Mouse (Mus musculus): ENCODE measurements around the gene Cldnd2. TPM values are rescaled to one million over a fixed set of nuclear protein-coding genes. Genes with fewer than 3 reads are reported as not detected.

Cldnd2 gene
- polyA plus RNA-seq, 1 experiment from 2014 or later, result not detected

GRCm38 (mm10) chr7:43441071-43441470 is 489 bp downstream of the Cldnd2 start:
- no peak overlapping the region for H3K4me2 ChIP-seq (replicated peaks; ENCODE audit: low read depth, low read length)
- H3K9me3 ChIP-seq (ENCODE audit: control insufficient read depth, low read depth, low read length), result no peaks in the 10 kb centered on the region
- no peak overlapping the region for H3K27ac ChIP-seq (ENCODE audit: low read length)
- no peak overlapping the region for H3K4me3 ChIP-seq (ENCODE audit: low read depth, low read length)
- no peaks in the 10 kb centered on the region for H3K36me3 ChIP-seq (ENCODE audit: control insufficient read depth, insufficient read depth, low read length)
- H3K27me3 ChIP-seq (ENCODE audit: control insufficient read depth, insufficient read depth, low read length), result no peaks in the 10 kb centered on the region
- peaks cover 12% of the 10 kb centered on the region for H3K4me1 ChIP-seq (ENCODE audit: control insufficient read depth, insufficient read depth, low read length)
- H3K9ac ChIP-seq (replicated peaks; ENCODE audit: low read depth, low read length), result no peak overlapping the region
- no peak for ATAC-seq (ENCODE audit: insufficient number of reproducible peaks, insufficient read depth, low FRiP score, low read depth)
- 81% methylated on average over 3 of the region's 3 CpGs for WGBS

GRCm38 (mm10) chr7:43442684-43443083 is 2.1 kb downstream of the Cldnd2 start:
- peak overlapping the region; percentile 95 for H3K27ac ChIP-seq (ENCODE audit: low read length)
- peak overlapping the region; percentile 48 for H3K9ac ChIP-seq (replicated peaks; ENCODE audit: low read depth, low read length)
- H3K9me3 ChIP-seq (ENCODE audit: control insufficient read depth, low read depth, low read length), result no peaks in the 10 kb centered on the region
- no peak for ATAC-seq (ENCODE audit: insufficient number of reproducible peaks, insufficient read depth, low FRiP score, low read depth)
- H3K4me3 ChIP-seq (ENCODE audit: low read depth, low read length), result peak overlapping the region; percentile 53
- WGBS, result 8% methylated on average over 9 of the region's 9 CpGs
- peak overlapping the region; percentile 92 for H3K4me2 ChIP-seq (replicated peaks; ENCODE audit: low read depth, low read length)
- no peaks in the 10 kb centered on the region for H3K36me3 ChIP-seq (ENCODE audit: control insufficient read depth, insufficient read depth, low read length)
- peaks cover 12% of the 10 kb centered on the region for H3K4me1 ChIP-seq (ENCODE audit: control insufficient read depth, insufficient read depth, low read length)
- H3K27me3 ChIP-seq (ENCODE audit: control insufficient read depth, insufficient read depth, low read length), result no peaks in the 10 kb centered on the region

GRCm38 (mm10) chr7:43443126-43443916 is 2.7 kb downstream of the Cldnd2 start:
- Histone ChIP-seq H3K4me3 (ENCODE audit: low read depth, low read length) (peak overlapping the region; percentile 53), H3K27ac (ENCODE audit: low read length) (peak overlapping the region; percentile 95), H3K9ac (replicated peaks; ENCODE audit: low read depth, low read length) (peak overlapping the region; percentile 48), H3K9me3 (ENCODE audit: control insufficient read depth, low read depth, low read length) (no peaks in the 10 kb centered on the region), H3K4me2 (replicated peaks; ENCODE audit: low read depth, low read length) (peak overlapping the region; percentile 92), H3K4me1 (ENCODE audit: control insufficient read depth, insufficient read depth, low read length) (peaks cover 12% of the 10 kb centered on the region), H3K27me3 (ENCODE audit: control insufficient read depth, insufficient read depth, low read length) (no peaks in the 10 kb centered on the region), H3K36me3 (ENCODE audit: control insufficient read depth, insufficient read depth, low read length) (no peaks in the 10 kb centered on the region)
- peak; percentile 89 for ATAC-seq (ENCODE audit: insufficient number of reproducible peaks, insufficient read depth, low FRiP score, low read depth)
- WGBS, result under 1% methylated on average over 36 of the region's 36 CpGs

- peak; percentile 95 for ATAC-seq (ENCODE audit: insufficient number of reproducible peaks, insufficient read depth, low FRiP score, low read depth)
- Histone ChIP-seq H3K9me3 (ENCODE audit: control insufficient read depth, low read depth, low read length) (no peaks in the 10 kb centered on the region), H3K27me3 (ENCODE audit: control insufficient read depth, insufficient read depth, low read length) (no peaks in the 10 kb centered on the region), H3K9ac (replicated peaks; ENCODE audit: low read depth, low read length) (peak within 1 kb of the TSS; percentile 48), H3K4me3 (ENCODE audit: low read depth, low read length) (peak within 1 kb of the TSS; percentile 53), H3K4me1 (ENCODE audit: control insufficient read depth, insufficient read depth, low read length) (peaks cover 12% of the 10 kb centered on the region), H3K36me3 (ENCODE audit: control insufficient read depth, insufficient read depth, low read length) (no peaks in the 10 kb centered on the region), H3K4me2 (replicated peaks; ENCODE audit: low read depth, low read length) (peak within 1 kb of the TSS; percentile 92), H3K27ac (ENCODE audit: low read length) (peak within 1 kb of the TSS; percentile 95)
- under 1% methylated on average over 27 of the region's 27 CpGs for WGBS
Measured at GRCm38 (mm10) chr7:43443917-43444293, 3.3 kb downstream of the Cldnd2 start, which contains the start of the genes Etfb and Gm45233. Gene Etfb (plus strand): TSS chr7:43444083. Gene Gm45233 (plus strand): TSS chr7:43444128.

GRCm38 (mm10) chr7:43447801-43448200 is 7.2 kb downstream of the Cldnd2 start:
- Histone ChIP-seq H3K4me1 (ENCODE audit: control insufficient read depth, insufficient read depth, low read length) (peaks cover 7% of the 10 kb centered on the region), H3K36me3 (ENCODE audit: control insufficient read depth, insufficient read depth, low read length) (no peaks in the 10 kb centered on the region), H3K9ac (replicated peaks; ENCODE audit: low read depth, low read length) (no peak overlapping the region), H3K27me3 (ENCODE audit: control insufficient read depth, insufficient read depth, low read length) (no peaks in the 10 kb centered on the region), H3K4me3 (ENCODE audit: low read depth, low read length) (no peak overlapping the region), H3K27ac (ENCODE audit: low read length) (no peak overlapping the region), H3K4me2 (replicated peaks; ENCODE audit: low read depth, low read length) (no peak overlapping the region), H3K9me3 (ENCODE audit: control insufficient read depth, low read depth, low read length) (no peaks in the 10 kb centered on the region)
- 85% methylated on average over 4 of the region's 4 CpGs for WGBS
- no peak for ATAC-seq (ENCODE audit: insufficient number of reproducible peaks, insufficient read depth, low FRiP score, low read depth)

GRCm38 (mm10) chr7:43448246-43448645 is 7.7 kb downstream of the Cldnd2 start:
- H3K4me1 ChIP-seq (ENCODE audit: control insufficient read depth, insufficient read depth, low read length), result peaks cover 7% of the 10 kb centered on the region; the same call in 1 of the 2 replicates
- no peak overlapping the region for H3K4me2 ChIP-seq (replicated peaks; ENCODE audit: low read depth, low read length)
- no peak overlapping the region for H3K27ac ChIP-seq (ENCODE audit: low read length)
- H3K9me3 ChIP-seq (ENCODE audit: control insufficient read depth, low read depth, low read length), result no peaks in the 10 kb centered on the region
- no peaks in the 10 kb centered on the region for H3K27me3 ChIP-seq (ENCODE audit: control insufficient read depth, insufficient read depth, low read length)
- H3K36me3 ChIP-seq (ENCODE audit: control insufficient read depth, insufficient read depth, low read length), result peaks cover 3% of the 10 kb centered on the region; the same call in 1 of the 2 replicates
- no peak overlapping the region for H3K9ac ChIP-seq (replicated peaks; ENCODE audit: low read depth, low read length)
- no peak overlapping the region for H3K4me3 ChIP-seq (ENCODE audit: low read depth, low read length)
- WGBS, result 91% methylated on average over 2 of the region's 3 CpGs
- ATAC-seq (ENCODE audit: insufficient number of reproducible peaks, insufficient read depth, low FRiP score, low read depth), result no peak

GRCm38 (mm10) chr7:43449811-43450210 is 9.2 kb downstream of the Cldnd2 start:
- no peak overlapping the region for H3K9ac ChIP-seq (replicated peaks; ENCODE audit: low read depth, low read length)
- H3K4me3 ChIP-seq (ENCODE audit: low read depth, low read length), result no peak overlapping the region
- no peak overlapping the region for H3K27ac ChIP-seq (ENCODE audit: low read length)
- no peaks in the 10 kb centered on the region for H3K9me3 ChIP-seq (ENCODE audit: control insufficient read depth, low read depth, low read length)
- no peak overlapping the region for H3K4me2 ChIP-seq (replicated peaks; ENCODE audit: low read depth, low read length)
- H3K4me1 ChIP-seq (ENCODE audit: control insufficient read depth, insufficient read depth, low read length), result 0 out of 2 replicates have a peak, but pooled peaks cover 2% of the 10 kb centered on the region
- H3K27me3 ChIP-seq (ENCODE audit: control insufficient read depth, insufficient read depth, low read length), result no peaks in the 10 kb centered on the region
- H3K36me3 ChIP-seq (ENCODE audit: control insufficient read depth, insufficient read depth, low read length), result peaks cover 17% of the 10 kb centered on the region
- 100% methylated on average over 2 of the region's 2 CpGs for WGBS
- ATAC-seq (ENCODE audit: insufficient number of reproducible peaks, insufficient read depth, low FRiP score, low read depth), result no peak

- H3K4me2 ChIP-seq (replicated peaks; ENCODE audit: low read depth, low read length), result no peak overlapping the region
- no peaks in the 10 kb centered on the region for H3K9me3 ChIP-seq (ENCODE audit: control insufficient read depth, low read depth, low read length)
- H3K27ac ChIP-seq (ENCODE audit: low read length), result no peak overlapping the region
- H3K27me3 ChIP-seq (ENCODE audit: control insufficient read depth, insufficient read depth, low read length), result no peaks in the 10 kb centered on the region
- H3K4me3 ChIP-seq (ENCODE audit: low read depth, low read length), result no peak overlapping the region
- H3K4me1 ChIP-seq (ENCODE audit: control insufficient read depth, insufficient read depth, low read length), result no peaks in the 10 kb centered on the region
- H3K9ac ChIP-seq (replicated peaks; ENCODE audit: low read depth, low read length), result no peak overlapping the region
- ATAC-seq (ENCODE audit: insufficient number of reproducible peaks, insufficient read depth, low FRiP score, low read depth), result no peak
- WGBS, result 91% methylated on average over 11 of the region's 11 CpGs
- peaks cover 21% of the 10 kb centered on the region for H3K36me3 ChIP-seq (ENCODE audit: control insufficient read depth, insufficient read depth, low read length)
Measured at GRCm38 (mm10) chr7:43451726-43452125, 11.1 kb downstream of the Cldnd2 start.

Data from stomach, embryonic 14.5 days (tissue).